Mouse (Mus musculus): Measurements from ENCODE around the gene Clcc1.

- TF ChIP-seq CTCF (IDR thresholded peaks at IDR 0.05; ENCODE audit: low read depth) (peak; percentile 49), EP300 (IDR thresholded peaks at IDR 0.05; ENCODE audit: low read depth) (no peak)
Measured at GRCm38 (mm10) chr3:108721076-108721991, 67.6 kb downstream of the Clcc1 start.

All from liver, postnatal 0 days (tissue).